Mouse (Mus musculus) adipocyte (in vitro differentiated cells): Measurements from ENCODE around the gene Xkr7.

Experiments used
- DNase-seq: peaks from one replicate; pipeline ENCODE4 v3.0.0-alpha.2; 2016; ENCODE audit warnings: low spot score

Xkr7 gene

GRCm38 (mm10) chr2:153032973-153033372 is 1.3 kb downstream of the Xkr7 start:
- no peak for DNase-seq

- no peak for DNase-seq
These were observed 2.0 kb downstream of the Xkr7 start for GRCm38 (mm10) chr2:153033545-153034230.

DNA sequence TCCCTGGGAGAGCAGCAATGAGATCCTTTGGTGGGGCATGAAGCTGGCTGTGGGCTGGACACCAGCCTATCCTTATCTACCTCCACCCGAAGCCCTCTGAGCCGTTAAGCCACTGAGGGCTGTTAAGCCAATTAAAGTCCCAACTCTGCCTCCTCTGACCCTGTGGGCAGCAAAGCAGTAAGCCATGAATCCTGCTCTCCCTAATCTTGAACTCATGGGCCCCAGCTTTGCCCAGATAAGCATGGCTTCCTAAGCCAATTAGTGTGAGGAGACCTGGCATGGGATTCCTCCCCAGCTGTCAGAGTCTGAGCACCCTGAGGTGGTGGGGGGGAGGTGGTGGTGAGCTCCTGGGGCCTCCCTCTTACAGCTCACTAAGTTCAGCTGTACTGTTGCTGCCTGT is 5.0 kb downstream of the Xkr7 start:
- DNase-seq, result no peak

GRCm38 (mm10) chr2:153043886-153044285 is 12.2 kb downstream of the Xkr7 start:
- DNase-seq, result no peak

DNA sequence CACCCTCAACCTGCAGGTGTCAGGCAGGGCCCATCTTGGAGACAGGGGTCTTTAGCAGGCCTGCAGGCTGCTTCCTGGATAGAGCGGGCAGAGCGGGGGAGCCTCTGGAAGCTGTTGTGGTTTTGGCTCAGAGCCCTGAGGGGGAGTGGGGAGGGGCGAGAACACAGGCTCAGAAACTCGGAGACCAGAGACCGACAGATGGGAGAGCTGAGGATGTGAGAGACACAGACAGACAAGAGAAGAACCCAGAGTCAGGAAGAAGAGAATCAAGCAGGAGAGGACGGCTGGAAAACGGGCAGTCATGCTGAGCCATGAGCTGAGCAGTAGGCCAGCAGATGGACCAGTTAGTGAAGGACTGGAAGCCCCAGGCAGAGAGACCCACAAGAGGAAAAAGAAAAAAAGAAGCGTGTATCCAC is 14.2 kb downstream of the Xkr7 start:
- DNase-seq, result no peak

DNA sequence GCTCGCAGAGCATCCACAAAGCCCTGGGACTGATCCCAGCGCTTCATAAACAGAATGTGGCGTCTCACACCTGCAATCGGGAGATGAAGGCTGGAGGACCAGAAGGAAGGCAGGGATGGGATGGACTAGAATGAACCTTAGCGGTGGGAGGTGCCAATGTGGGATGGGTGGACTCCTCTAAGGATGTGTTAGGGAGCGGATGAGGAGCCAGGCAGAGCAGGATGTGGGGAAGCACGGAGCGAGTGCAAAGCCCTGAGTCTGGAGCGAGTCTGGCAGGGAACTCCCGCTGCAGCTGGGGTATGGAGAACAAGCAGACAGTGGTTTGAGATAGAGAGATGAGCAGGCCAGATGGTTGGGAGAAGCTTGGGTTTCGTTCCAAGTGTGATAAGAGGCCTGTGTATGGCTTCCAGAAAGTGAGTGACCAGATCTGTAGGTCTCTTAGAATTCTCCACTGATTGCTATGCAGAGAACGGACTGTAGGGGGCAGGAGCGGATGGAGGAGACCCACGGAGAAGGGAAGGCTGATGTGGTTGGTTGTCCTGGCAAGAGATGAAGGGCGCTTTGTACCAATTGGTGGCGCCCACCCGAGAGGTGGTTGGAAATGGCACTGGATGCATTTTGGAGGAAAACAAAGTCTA is 16.3 kb downstream of the Xkr7 start:
- peak; percentile 24 for DNase-seq

DNA sequence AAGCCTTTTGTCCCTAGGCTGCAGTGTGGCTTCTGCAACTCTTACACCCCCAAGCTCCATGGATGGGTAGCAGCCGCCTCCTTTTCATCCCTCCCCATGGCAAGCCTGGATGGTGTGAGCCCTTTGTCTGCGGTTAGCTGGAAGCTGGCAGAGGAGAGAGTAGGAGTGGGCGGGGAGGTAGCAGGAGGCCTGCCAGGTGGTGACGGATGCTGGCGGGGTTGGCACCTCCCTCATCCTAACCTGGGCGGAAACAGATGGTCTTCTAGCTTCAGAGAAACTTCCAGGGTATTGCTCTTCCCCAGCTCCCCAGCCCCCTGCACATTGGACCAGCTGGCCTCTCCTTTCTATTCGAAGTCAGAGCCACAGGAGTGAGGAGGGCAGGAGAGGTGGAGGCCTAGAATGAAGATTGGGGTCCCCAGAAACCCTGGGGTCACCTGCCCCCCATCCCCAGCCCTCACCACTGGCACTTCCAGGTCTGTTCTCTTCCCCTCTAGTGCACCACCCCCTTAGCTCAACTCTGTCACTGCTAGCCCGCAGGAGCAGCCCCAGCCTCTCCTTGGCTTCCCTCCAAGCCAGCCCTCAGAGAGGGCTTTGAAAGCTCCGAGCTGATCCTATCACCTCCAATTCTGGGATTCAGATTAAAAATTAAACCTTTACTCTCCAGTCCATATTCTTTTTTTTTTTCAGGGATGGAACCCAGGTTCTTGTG is 17.8 kb downstream of the Xkr7 start:
- DNase-seq, result no peak

- no peak for DNase-seq
These were observed 18.3 kb downstream of the Xkr7 start for GRCm38 (mm10) chr2:153049997-153050358.

DNA sequence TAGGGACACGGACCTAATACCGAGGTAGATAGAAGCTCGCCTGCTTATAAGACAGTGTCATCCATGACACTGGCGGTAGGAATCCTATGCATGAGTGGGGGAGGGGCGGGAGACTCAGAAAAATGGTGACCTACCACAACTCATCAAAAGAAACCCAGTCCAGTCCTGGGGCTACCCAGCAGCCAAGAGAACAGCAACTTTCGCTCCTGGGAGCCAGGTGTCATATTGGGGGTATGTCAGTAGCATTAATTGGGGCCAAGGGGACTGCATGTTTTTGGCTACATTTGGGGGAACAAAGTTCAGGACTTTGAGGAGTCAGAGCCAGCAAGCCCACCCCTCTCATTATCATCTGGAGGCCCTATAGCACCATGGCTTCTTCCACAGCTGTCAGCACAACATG is 19.4 kb downstream of the Xkr7 start:
- DNase-seq, result no peak

- DNase-seq, result no peak
These were observed 19.9 kb downstream of the Xkr7 start for GRCm38 (mm10) chr2:153051537-153051936.

DNA sequence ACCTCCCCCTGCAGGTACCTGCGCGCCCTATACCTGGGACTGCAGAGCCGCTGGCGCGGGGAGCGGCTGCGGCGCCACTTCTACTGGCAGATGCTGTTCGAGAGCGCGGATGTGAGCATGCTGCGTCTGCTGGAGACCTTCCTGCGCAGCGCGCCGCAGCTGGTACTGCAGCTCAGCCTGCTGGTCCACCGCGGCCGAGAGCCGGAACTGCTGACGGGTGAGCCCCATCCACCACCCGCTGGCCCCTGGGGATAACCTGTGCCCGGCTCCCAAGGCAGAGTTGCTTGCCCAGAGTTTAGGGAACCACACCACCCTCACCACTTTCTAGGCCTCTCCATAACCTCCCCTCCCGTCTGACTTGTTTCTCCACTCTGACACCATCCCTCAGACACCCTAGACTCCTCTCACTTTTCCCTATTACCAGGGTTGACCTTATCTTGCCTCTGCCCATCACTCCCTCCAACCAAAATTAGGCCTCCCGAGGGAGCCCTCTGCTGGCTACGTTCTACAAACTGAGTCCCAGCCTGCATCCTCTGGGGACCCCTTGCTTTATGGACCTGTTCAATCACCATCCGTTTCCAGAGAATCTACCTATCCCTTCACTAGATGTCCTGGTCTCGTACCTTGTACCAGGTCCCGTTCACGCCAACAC is 21.2 kb downstream of the Xkr7 start:
- DNase-seq, result no peak

DNA sequence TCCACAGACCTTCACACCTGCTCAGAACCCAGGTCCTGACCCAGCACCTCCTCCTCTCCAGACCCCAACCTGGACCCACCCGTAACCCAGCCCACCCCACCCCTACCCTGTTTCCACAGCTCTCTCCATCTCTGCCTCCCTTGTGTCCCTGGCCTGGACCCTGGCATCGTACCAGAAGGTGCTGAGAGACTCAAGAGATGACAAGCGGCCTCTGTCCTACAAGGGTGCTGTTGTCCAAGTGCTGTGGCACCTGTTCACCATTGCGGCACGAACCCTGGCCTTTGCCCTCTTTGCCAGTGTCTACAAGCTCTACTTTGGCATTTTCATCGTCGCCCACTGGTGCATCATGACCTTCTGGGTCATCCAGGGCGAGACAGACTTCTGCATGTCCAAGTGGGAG is 22.2 kb downstream of the Xkr7 start:
- no peak for DNase-seq

GRCm38 (mm10) chr2:153055270-153055920 is 23.7 kb downstream of the Xkr7 start:
- no peak for DNase-seq

DNA sequence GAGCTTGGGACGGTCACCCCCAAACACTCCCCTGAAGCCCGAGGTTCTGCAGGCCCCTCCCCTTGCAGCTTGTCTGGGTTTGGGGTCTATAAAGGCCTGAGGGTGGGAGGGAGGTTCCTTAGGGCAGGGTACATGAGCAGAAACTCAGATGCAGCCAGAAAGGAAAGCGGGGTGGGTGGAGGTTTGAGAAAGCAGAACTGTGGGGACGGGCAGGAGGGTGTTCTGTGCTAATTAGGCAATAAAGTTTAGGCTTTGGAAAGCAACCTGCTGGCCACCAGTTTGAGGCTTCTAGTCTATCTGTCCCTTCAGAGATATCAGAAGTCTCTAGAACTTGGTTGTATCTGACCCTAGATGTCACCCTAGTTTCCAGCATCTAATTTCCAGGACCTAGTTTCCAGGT is 26.7 kb downstream of the Xkr7 start:
- DNase-seq, result no peak

GRCm38 (mm10) chr2:153060216-153060615 is 28.6 kb downstream of the Xkr7 start:
- DNase-seq, result no peak

DNA sequence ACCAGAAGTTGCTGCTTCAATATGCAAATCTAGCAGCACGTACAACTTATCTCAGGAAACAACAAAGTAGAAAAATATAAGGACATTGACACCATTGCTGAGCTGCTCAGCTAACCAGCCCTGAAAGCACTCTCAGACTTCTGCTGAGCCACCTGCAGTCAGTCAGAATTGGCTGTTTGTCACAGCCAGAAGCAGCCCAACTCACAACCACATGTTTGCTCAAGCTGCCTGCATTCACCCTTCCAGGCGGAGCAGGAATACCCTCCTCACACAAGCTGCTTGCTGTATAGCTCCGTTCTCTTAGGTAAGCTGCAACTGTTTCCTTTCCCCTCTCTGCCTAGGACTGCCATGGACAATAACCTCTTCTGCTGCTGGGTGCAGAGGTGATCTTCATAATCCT is 31.7 kb downstream of the Xkr7 start:
- no peak for DNase-seq

DNA sequence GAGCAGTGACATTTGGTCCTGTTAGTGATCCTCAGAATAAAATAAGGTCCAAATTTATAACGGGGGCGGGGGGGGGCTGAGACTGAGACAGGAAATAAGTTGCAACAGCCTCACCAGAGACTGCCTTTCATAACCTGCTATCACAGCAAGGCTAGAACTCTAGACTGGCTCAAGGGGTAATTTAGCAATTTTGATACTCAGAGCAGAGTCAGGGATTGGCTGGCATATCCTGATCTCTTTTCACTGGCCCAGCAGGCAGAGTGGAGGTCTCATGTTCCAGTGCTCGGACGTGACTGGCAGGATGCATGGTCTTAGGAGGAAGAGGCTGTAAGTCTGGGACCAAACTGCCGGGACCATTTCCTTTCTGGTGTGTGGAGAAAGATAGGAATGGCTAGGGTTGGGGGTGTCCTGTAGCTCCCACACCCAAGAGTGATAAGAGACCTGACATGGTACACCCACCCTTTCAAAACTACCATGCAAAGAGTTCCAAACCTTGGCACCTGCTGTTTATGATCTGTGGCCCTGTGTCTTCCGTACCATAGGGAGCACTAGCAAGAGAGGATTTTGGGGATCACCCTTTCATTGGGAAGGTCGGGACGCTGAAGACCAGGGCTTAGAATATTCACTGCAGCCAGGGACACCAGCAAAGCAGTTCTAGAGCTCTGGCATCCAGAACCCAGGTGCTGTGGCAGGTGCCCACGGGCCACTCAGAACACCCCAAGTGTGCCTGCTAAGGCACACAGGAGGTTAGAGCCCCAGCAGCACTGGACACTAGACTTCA is 32.7 kb downstream of the Xkr7 start:
- no peak for DNase-seq

DNA sequence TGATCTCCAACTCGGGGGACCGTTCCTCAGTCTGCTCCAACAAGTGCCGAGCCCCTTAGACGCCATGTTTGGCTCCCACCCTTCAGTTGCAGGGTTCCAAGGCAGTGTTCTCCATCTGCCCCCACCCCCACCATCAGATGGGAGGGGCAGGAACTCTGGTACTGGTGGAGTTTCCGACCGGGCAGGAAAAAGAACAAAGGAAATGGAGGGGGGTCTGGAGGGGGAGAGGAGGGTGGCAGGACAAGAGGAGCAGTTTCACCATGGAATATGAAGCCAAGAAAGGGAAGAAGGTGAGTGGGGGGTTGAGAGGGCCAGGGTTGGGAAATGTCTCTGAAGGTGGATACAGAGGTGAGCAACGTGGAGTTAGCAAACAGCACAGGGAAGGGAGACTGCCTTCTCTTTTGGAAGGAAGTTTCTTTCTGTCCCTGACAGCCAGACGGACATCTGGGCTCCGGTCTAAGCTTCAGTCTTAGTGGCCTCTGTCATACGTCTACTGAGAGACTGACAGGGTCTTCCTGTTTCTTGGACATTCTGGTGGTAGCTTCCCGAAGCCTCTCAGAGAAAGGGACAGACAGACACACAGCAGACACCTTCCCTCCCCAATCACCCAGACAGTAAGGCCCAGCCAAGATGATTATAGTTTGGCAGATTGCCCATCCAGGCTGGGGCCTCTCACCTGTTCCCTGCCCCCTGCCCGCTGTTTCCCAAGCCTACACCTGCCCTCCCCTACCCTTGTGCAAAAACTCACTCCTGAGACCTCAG is 34.3 kb downstream of the Xkr7 start, which contains the start of gene Ccm2l:
Gene Ccm2l, plus strand, starts transcription at position 209 of the 762 bp plus-strand sequence.
- DNase-seq, result no peak

DNA sequence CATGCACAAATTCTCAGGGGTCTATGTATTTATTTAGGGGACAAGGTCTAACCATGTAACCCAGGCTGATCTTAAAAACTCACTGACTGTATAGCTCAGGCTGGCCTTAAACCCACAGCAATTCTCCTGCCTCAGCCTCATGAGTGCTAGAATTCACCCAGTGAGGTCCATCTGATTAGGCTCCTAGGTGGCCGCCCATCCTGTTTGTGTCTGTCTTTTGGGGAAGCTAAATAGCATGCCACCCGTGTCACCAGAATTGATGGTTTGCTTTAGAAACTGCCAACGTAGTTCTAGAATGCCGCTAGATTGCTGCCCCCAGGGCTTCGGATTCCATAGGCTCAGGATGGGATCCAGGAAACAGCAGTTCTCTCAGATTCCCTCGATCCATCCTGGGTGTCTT is 35.3 kb downstream of the Xkr7 start:
- DNase-seq, result no peak

DNA sequence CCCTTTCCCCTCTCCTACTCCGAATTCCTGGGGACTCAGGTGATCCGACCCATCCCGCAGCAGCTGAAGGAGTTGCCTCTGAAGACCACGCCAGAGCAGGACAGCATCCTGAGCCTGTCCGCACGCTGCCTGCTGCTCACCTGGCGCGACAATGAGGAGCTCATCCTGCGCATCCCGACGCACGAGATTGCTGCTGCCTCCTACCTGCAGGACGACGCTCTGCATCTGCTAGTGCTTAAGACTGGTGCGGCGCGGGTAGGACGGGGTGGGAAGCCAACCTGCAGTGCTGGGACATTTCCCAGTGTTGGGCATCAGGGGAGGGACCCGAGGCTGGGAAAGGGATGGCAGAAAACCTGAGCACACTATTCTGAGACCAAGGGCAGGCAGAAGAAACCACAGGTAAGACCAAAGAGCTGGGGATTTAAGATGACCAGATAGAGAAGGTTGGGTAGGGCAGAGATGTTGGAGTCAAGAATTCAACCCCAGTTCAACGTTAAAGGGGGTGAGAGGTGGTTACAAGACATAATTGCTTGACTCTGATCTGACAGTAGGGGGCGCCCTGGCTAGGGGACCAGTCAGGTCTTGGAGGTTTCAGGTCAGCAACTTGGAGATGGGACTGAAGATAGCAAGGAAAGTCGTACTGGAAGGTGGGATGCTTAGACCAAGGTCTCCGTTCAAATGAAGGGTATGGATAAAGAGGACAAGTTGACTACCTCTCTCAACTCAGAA is 39.3 kb downstream of the Xkr7 start:
- DNase-seq, result no peak
